Mouse (Mus musculus) lung, embryonic 14.5 days (tissue): ENCODE data around the gene Ift52. TPM values are rescaled to one million over a fixed set of nuclear protein-coding genes. Genes with fewer than 3 reads are reported as not detected.
"Not testable (repeated sequence)": the region's sequence is repeated elsewhere in the genome, so short reads cannot be mapped to it uniquely, and the experiment has no call there.

Experiments used
- ATAC-seq: fragments of 200-750 bp; cut with Nextera tagmentation; 2 replicates; pipeline ENCODE4 v1.8.0; 2017; ENCODE audit warnings: mild to moderate bottlenecking, moderate TSS enrichment, moderate library complexity; ENCODE audit not compliant: insufficient read depth
- DNase-seq: peaks from one replicate; pipeline ENCODE4 v3.0.0-alpha.2; 2015
- H3K27ac ChIP-seq: fragments of 300-500 bp; sonication (generic); 2 replicates; pipeline ENCODE4 v1.5.1; 2014; ENCODE audit warnings: low read depth, mild to moderate bottlenecking, moderate library complexity
- H3K27me3 ChIP-seq: fragments of 300-500 bp; sonication (generic); 2 replicates; pipeline ENCODE4 v1.6.1; 2014; ENCODE audit warnings: low read length, control low read depth; ENCODE audit not compliant: insufficient read depth
- H3K36me3 ChIP-seq: fragments of 300-500 bp; sonication (generic); 2 replicates; pipeline ENCODE4 v1.6.1; 2014; ENCODE audit warnings: control low read depth; ENCODE audit not compliant: insufficient read depth
- H3K4me1 ChIP-seq: fragments of 300-500 bp; sonication (generic); 2 replicates; pipeline ENCODE4 v1.6.1; 2014; ENCODE audit warnings: antibody characterized with exemption, control low read depth; ENCODE audit not compliant: insufficient read depth
- H3K4me2 ChIP-seq: fragments of 300-500 bp; sonication (generic); 2 replicates; pipeline ENCODE4 v1.6.1; 2014; ENCODE audit warnings: mild to moderate bottlenecking
- H3K4me3 ChIP-seq: fragments of 300-500 bp; sonication (generic); 2 replicates; pipeline ENCODE4 v1.5.1; 2014; ENCODE audit warnings: low read depth, low read length
- H3K9ac ChIP-seq: fragments of 300-500 bp; sonication (generic); 2 replicates; pipeline ENCODE4 v1.6.1; 2014
- H3K9me3 ChIP-seq: fragments of 300-500 bp; sonication (generic); 2 replicates; pipeline ENCODE4 v1.6.1; 2016; ENCODE audit warnings: low read depth, low read length, control low read depth
- CTCF ChIP-seq: IDR thresholded peaks from 2 replicates; pipeline ENCODE4 v1.5.1; 2016; ENCODE audit warnings: antibody characterized with exemption, low read depth
- WGBS: fragments of 180-500 bp; shearing (Covaris S2); extraction: QIAGEN DNeasy Blood & Tissue Kit; methylation state at CpG from one replicate; pipeline ENCODE4 v1.1.7; 2014; 5-methylcytosine and 5-hydroxymethylcytosine counted together
- polyA plus RNA-seq: library from polyadenylated mRNA; unstranded; fragments of >200 nt; fragmentation: Nextera tagmentation; extraction: Ambion mirVana; gene quantifications from 2 replicates; pipeline ENCODE4 v1.2.1, GENCODE M21; 2014

Gene Ift52
- polyA plus RNA-seq, 1 experiment from 2014 or later, result 49.0 TPM

DNA sequence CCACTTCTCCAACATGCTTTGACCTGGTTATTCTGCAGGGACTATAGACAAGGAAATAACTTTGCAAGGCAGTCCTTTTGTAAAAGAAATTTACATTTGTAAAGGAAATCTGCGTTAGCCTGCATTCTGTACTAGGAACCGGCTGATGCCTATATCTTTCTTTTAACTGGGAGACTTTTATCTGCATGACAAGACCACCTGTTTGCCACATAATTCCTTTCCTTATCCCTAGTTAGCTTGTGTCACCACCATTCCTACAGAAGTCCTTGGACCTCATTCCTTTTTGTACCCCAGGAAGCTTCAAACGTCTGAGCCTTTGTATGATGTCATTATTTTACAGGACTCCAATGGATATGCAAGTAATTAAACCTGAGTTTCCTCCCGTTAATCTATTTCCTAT lies 35.7 kb downstream of the Ift52 start:
- ATAC-seq (no peak), DNase-seq (no peak)
- Histone ChIP-seq H3K4me3 (no peak overlapping the region), H3K27me3 (no peaks in the 10 kb centered on the region), H3K9me3 (no peaks in the 10 kb centered on the region), H3K4me2 (no peak overlapping the region), H3K4me1 (peaks cover 16% of the 10 kb centered on the region; the same call in 1 of the 2 replicates), H3K36me3 (0 out of 2 replicates have a peak, but pooled peaks cover 3% of the 10 kb centered on the region), H3K27ac (no peak overlapping the region), H3K9ac (no peak overlapping the region)
- WGBS, result 73% methylated on average over 4 of the region's 4 CpGs
- no peak for TF ChIP-seq CTCF

DNA sequence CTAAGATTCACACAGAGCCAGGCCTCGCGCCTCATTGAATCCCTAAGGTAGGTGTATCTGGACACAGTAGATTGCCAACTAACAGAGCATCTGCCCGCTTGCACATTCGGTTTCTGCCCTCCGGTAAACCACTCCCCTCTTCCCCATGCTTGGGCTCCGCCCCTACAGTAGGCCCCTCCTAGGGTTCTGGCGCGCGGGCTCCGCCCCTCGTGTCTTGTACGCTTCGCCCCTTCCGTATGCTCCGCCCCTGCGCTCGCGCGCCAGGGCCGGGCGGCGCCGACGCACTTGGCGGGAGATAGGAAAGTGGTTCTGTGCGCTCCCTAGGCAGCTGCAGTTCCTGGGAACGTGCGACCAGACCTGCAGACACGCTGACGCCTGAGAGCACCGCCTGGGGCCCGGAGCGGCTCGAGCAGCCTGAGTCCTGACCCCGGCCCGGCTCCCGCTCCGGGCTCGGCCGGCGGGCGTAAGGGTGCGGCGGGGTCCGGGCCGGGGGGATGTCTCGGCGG lies 37.2 kb downstream of the Ift52 start, which contains the start of gene Mybl2:
Gene Mybl2, plus strand, starts transcription at position 353 of the 506 bp plus-strand sequence.
- H3K4me3 ChIP-seq, result peak within 1 kb of the TSS; percentile 79
- H3K27ac ChIP-seq, result peak within 1 kb of the TSS; percentile 67
- TF ChIP-seq CTCF, result no peak
- peak within 1 kb of the TSS; percentile 79 for H3K9ac ChIP-seq
- ATAC-seq (peak; percentile 99), DNase-seq (peak; percentile 98)
- peaks cover 16% of the 10 kb centered on the region; the same call in 1 of the 2 replicates for H3K4me1 ChIP-seq
- 0 out of 2 replicates have a peak, but pooled peaks cover 3% of the 10 kb centered on the region for H3K36me3 ChIP-seq
- peak within 1 kb of the TSS; percentile 98 for H3K4me2 ChIP-seq
- no peaks in the 10 kb centered on the region for H3K9me3 ChIP-seq
- H3K27me3 ChIP-seq, result no peaks in the 10 kb centered on the region
- under 1% methylated on average over 44 of the region's 48 CpGs for WGBS

DNA sequence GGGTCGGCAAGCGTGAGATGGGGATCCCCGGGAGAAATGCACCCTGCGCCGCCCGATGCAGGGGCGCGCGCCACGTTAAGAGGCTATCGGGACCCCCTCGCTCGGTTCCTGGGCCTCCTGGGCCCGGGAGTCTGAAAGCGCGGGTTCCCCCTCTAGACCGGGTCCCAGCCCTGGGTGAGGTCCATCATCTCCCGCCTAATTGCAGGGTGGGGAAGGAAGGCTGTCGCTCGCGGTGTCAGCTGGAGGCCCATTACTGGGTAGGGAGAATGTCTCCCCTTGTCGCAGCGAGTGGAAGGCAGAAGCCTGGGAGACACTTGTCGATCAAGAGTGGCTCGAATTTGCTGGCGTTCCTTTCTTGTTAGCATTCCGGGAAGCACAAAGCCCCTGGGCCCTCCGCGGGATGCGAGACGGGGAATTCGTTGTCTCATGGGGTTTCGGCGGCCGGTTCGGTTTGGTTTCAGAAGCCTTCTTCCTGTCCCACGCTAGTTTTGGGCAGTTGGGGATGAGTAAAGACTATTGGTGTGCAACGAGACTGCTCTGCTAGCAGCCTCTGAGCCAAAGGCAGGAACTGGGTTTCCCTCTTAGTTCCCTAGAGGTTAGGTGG lies 37.8 kb downstream of the Ift52 start:
- Histone ChIP-seq H3K27me3 (no peaks in the 10 kb centered on the region), H3K36me3 (0 out of 2 replicates have a peak, but pooled peaks cover 3% of the 10 kb centered on the region), H3K9me3 (no peaks in the 10 kb centered on the region), H3K27ac (peak overlapping the region; percentile 67), H3K4me2 (peak overlapping the region; percentile 98), H3K9ac (peak overlapping the region; percentile 79), H3K4me1 (peaks cover 16% of the 10 kb centered on the region; the same call in 1 of the 2 replicates), H3K4me3 (peak overlapping the region; percentile 79)
- under 1% methylated on average over 38 of the region's 38 CpGs for WGBS
- TF ChIP-seq CTCF, result no peak
- ATAC-seq (peak; percentile 32; the same call in 1 of the 2 replicates), DNase-seq (peak; percentile 47)

DNA sequence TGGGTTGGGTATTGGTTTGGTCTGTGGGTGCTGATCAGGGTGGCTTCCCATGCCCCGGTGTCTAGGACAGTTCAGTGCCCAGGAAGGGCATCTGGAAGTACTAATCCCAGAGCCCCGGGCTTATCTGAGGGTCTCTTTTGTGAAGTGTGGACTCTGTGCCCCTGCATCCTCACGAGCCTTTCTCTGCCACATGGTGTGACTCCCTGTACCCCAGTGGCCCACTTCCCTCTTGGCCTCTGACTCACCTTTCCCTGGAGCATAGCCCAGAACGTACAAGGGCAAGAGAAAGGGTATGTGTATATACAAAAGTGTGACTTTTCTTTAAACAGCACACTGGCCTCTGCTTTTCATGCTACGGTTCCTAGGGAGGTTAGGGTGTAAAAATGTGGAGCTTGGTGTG lies 38.6 kb downstream of the Ift52 start:
- peaks cover 16% of the 10 kb centered on the region; the same call in 1 of the 2 replicates for H3K4me1 ChIP-seq
- H3K9ac ChIP-seq, result peak overlapping the region; percentile 79
- TF ChIP-seq CTCF, result no peak
- 11% methylated on average over 5 of the region's 5 CpGs for WGBS
- ATAC-seq (no peak), DNase-seq (peak; percentile 12)
- peak overlapping the region; percentile 79 for H3K4me3 ChIP-seq
- no peak overlapping the region for H3K27ac ChIP-seq
- no peaks in the 10 kb centered on the region for H3K9me3 ChIP-seq
- H3K27me3 ChIP-seq, result no peaks in the 10 kb centered on the region
- peak overlapping the region; percentile 98 for H3K4me2 ChIP-seq
- H3K36me3 ChIP-seq, result 0 out of 2 replicates have a peak, but pooled peaks cover 3% of the 10 kb centered on the region

DNA sequence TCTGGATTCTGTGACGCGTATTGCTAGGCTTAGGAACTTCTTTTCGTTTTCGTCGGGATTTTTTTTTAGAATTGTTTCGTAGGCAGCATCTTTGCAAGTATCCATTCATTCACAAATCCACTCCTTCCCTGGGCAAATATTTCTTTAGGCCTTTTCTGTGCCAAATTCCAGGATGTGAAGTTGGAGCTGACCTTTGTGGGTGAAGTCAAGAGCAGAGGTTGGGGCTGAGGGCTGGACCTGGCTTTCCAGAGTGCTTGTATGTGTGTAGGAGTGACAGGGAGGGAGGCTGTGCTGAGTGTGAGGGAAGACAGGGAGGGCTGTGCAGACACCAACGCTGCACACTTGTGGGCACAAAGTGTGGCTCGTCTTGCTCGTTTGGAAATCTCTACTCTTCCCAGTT lies 39.4 kb downstream of the Ift52 start:
- WGBS, result 61% methylated on average over 9 of the region's 9 CpGs
- H3K27me3 ChIP-seq, result no peaks in the 10 kb centered on the region
- H3K9me3 ChIP-seq, result no peaks in the 10 kb centered on the region
- H3K27ac ChIP-seq, result no peak overlapping the region
- peak overlapping the region; percentile 79; the same call in 1 of the 2 replicates for H3K4me3 ChIP-seq
- H3K4me1 ChIP-seq, result peaks cover 16% of the 10 kb centered on the region; the same call in 1 of the 2 replicates
- no peaks in the 10 kb centered on the region for H3K36me3 ChIP-seq
- H3K9ac ChIP-seq, result peak overlapping the region; percentile 26; the same call in 1 of the 2 replicates
- H3K4me2 ChIP-seq, result peak overlapping the region; percentile 98
- ATAC-seq, result no peak
- peak; percentile 5 for DNase-seq
- TF ChIP-seq CTCF, result no peak

DNA sequence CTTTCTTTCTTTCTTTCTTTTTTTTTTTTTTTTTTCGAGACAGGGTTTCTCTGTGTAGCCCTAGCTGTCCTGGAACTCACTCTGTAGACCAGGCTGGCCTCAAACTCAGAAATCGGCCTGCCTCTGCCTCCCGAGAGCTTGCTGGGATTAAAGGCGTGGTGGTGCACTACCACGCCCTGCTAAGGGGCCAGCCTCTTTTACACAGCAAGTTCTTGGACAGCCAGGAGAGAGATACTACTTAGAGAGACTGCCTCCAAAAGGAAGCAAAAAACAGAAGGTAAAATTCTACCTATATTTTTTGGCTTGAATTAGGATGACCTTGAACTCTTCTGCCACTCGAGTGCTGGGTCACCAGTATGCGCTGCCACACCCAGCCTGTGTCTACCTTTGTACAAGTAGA lies 41.8 kb downstream of the Ift52 start:
- 92% methylated on average over 6 of the region's 7 CpGs for WGBS
- Histone ChIP-seq H3K36me3 (peaks cover 12% of the 10 kb centered on the region; the same call in 1 of the 2 replicates), H3K4me1 (peaks cover 14% of the 10 kb centered on the region; the same call in 1 of the 2 replicates)
- not testable (repeated sequence) for H3K4me2 ChIP-seq, ATAC-seq, H3K27me3 ChIP-seq, DNase-seq, H3K9ac ChIP-seq, H3K9me3 ChIP-seq, H3K27ac ChIP-seq, H3K4me3 ChIP-seq

DNA sequence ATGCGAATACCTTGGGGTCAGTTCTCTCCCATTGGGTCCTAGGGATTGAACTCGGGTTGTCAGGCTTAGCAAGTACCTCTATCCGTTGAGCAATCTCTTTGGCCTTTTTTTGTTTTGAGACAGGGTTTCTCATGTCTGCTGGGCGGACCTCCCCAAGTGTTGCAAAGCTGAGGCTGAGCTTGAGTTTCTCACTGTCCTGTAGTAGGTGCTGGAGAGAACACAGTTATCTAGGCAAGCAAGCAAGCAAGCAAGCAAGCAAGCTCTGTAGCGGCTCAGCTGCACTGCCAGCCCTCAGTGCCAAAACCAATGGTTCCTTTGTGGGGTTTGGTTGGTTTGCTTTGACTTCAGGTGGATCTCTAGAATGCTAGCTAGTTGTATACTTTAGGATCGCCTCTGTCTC lies 43.5 kb downstream of the Ift52 start:
- DNase-seq (no peak), ATAC-seq (no peak)
- TF ChIP-seq CTCF, result no peak
- Histone ChIP-seq H3K4me3 (no peak overlapping the region), H3K27me3 (no peaks in the 10 kb centered on the region), H3K4me1 (peaks cover 10% of the 10 kb centered on the region; the same call in 1 of the 2 replicates), H3K4me2 (no peak overlapping the region), H3K9ac (no peak overlapping the region), H3K27ac (no peak overlapping the region), H3K36me3 (peaks cover 28% of the 10 kb centered on the region; the same call in 1 of the 2 replicates), H3K9me3 (no peaks in the 10 kb centered on the region)
- WGBS, result 79% methylated on average over 6 of the region's 6 CpGs
